Mouse (Mus musculus): ENCODE measurements around the gene Syap1. TPM values are rescaled to one million over a fixed set of nuclear protein-coding genes. Genes with fewer than 3 reads are reported as not detected.

Gene Syap1
- polyA plus RNA-seq, 2 experiments = 6.6 to 13.2 TPM

DNA sequence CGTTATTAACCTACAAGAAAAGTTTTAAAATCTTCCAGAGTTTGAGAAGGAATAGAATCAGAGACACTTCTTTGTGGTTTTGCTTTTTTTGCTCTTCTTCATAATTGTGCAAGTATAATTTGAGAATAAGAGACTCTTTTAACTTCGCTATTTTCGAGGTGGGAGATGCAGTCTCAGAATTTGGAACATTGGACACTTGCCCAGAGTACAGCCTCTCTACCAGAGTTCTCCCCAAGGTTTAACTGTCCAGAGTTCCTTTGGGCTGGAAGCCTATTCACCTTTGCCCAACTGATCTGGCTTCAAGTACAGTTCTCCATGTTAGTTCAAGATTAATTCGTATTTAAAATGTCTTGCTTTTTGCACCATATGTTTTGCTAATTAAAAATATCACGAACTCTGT lies 58.5 kb downstream of the Syap1 start:
- no peaks in the 10 kb centered on the region for H3K9me3 ChIP-seq (ENCODE audit: control insufficient read depth, low read length)
- 26% methylated on average over 5 of the region's 5 CpGs for WGBS (ENCODE audit: insufficient replicate concordance)
- no peak for TF ChIP-seq EP300 (IDR thresholded peaks at IDR 0.05; ENCODE audit: low read depth)
- no peak for TF ChIP-seq CTCF (IDR thresholded peaks at IDR 0.05; ENCODE audit: low read depth)
- H3K4me1 ChIP-seq (replicated peaks; ENCODE audit: control insufficient read depth in 2 of 2, insufficient read depth in 2 of 2, low read length in 1 of 2) = peaks cover 0 to 3% of the 10 kb centered on the region in 2 experiments; a peak in 2 of 4 replicates
- H3K4me2 ChIP-seq (ENCODE audit: low read depth) = peak overlapping the region; percentile 64
- DNase-seq (ENCODE audit: low read depth in 3 of 3, low spot score in 3 of 3) = no peak
- H3K27ac ChIP-seq = peak overlapping the region; percentile 5; the same call in 1 of the 2 replicates
- H3K27me3 ChIP-seq (ENCODE audit: control insufficient read depth, insufficient read depth, low read length) = no peaks in the 10 kb centered on the region
- ATAC-seq (ENCODE audit: insufficient read depth) = no peak
- no peaks in the 10 kb centered on the region for H3K36me3 ChIP-seq (replicated peaks; ENCODE audit: control insufficient read depth, insufficient read depth, low read depth)
- peak overlapping the region; percentile 50 to 61 for H3K4me3 ChIP-seq (ENCODE audit: insufficient read depth in 1 of 2, low read depth in 2 of 2, low read length in 2 of 2)
- peak overlapping the region; percentile 61 for H3K9ac ChIP-seq (replicated peaks)

DNA sequence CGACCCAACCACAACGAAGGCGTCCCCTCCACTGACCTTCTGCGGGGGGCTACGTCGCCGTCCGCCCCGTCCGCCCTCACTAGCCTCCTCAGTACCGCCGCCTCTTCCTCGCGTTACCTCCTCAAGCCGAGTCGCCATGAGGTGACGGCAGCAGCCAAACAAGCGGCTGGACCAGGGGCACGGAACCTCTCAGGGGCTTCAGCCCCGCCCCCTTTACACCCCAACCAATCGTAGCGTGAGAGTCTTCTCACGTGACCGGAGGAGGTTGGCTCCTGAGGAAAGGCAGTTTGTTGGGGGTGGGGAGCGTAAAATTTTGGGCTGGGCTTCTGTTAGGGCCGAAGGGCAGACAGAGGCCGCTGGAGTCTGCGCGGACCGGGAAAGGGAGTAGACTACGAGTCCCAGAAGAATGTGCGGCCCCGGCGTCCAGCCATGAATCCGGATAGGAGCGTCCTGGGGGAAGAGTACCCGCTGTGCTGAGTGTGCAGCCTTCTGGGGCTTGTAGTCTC lies 59.0 kb downstream of the Syap1 start, which contains the start of gene Txlng:
Gene Txlng (minus strand): TSS at position 252 of the 506 bp plus-strand sequence.
- WGBS (ENCODE audit: insufficient replicate concordance) = 9% methylated on average over 37 of the region's 37 CpGs

DNA sequence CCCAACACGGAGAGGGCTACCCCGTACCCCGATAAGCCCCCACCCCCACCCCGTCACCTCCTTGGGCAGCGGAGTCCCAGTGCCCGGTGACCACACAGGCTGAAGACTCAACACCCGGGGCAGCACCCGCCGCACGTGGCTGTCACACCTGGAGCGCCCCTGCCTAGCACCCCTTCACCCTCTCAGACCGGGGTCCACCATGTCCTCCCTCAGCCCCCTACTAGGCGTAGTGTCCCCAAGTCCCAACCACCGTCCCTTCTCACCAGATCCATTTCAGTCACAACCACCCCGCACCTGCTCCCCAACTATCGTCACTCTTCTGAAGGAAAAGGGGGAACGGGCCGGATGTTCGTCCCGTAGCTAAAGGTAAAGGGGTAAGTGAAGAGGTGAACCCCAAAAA lies 59.5 kb downstream of the Syap1 start:
- 13% methylated on average over 17 of the region's 20 CpGs for WGBS (ENCODE audit: insufficient replicate concordance)
- peak overlapping the region; percentile 58 for H3K9ac ChIP-seq (replicated peaks)
- H3K4me3 ChIP-seq (ENCODE audit: insufficient read depth in 1 of 2, low read depth in 2 of 2, low read length in 2 of 2) = peak overlapping the region; percentile 64 to 90
- no peaks in the 10 kb centered on the region for H3K36me3 ChIP-seq (replicated peaks; ENCODE audit: control insufficient read depth, insufficient read depth, low read depth)
- H3K27ac ChIP-seq = peak overlapping the region; percentile 31; the same call in 1 of the 2 replicates
- no peak for DNase-seq (ENCODE audit: low read depth in 3 of 3, low spot score in 3 of 3)
- H3K9me3 ChIP-seq (ENCODE audit: control insufficient read depth, low read length) = no peaks in the 10 kb centered on the region
- peaks cover 0 to 3% of the 10 kb centered on the region in 2 experiments; a peak in 2 of 4 replicates for H3K4me1 ChIP-seq (replicated peaks; ENCODE audit: control insufficient read depth in 2 of 2, insufficient read depth in 2 of 2, low read length in 1 of 2)
- ATAC-seq (ENCODE audit: insufficient read depth) = peak; percentile 12
- no peaks in the 10 kb centered on the region for H3K27me3 ChIP-seq (ENCODE audit: control insufficient read depth, insufficient read depth, low read length)
- peak overlapping the region; percentile 80 for H3K4me2 ChIP-seq (ENCODE audit: low read depth)
- no peak for TF ChIP-seq CTCF (IDR thresholded peaks at IDR 0.05; ENCODE audit: low read depth)
- no peak for TF ChIP-seq EP300 (IDR thresholded peaks at IDR 0.05; ENCODE audit: low read depth)

More for the DNA sequence above, 59.0 kb downstream of the Syap1 start, which contains the start of gene Txlng:
- H3K4me2 ChIP-seq (ENCODE audit: low read depth) = peak within 1 kb of the TSS; percentile 80
- DNase-seq (ENCODE audit: low read depth in 3 of 3, low spot score in 3 of 3) (peak; percentile 94 to 95 (median 94)), ATAC-seq (ENCODE audit: insufficient read depth) (peak; percentile 98)
- peak within 1 kb of the TSS; percentile 64 to 90 for H3K4me3 ChIP-seq (ENCODE audit: insufficient read depth in 1 of 2, low read depth in 2 of 2, low read length in 2 of 2)
- H3K9me3 ChIP-seq (ENCODE audit: control insufficient read depth, low read length) = no peaks in the 10 kb centered on the region
- H3K27me3 ChIP-seq (ENCODE audit: control insufficient read depth, insufficient read depth, low read length) = no peaks in the 10 kb centered on the region
- H3K27ac ChIP-seq = peak within 1 kb of the TSS; percentile 31; the same call in 1 of the 2 replicates
- no peaks in the 10 kb centered on the region for H3K36me3 ChIP-seq (replicated peaks; ENCODE audit: control insufficient read depth, insufficient read depth, low read depth)
- peaks cover 0 to 3% of the 10 kb centered on the region in 2 experiments; a peak in 2 of 4 replicates for H3K4me1 ChIP-seq (replicated peaks; ENCODE audit: control insufficient read depth in 2 of 2, insufficient read depth in 2 of 2, low read length in 1 of 2)
- TF ChIP-seq EP300 (IDR thresholded peaks at IDR 0.05; ENCODE audit: low read depth) (no peak), CTCF (IDR thresholded peaks at IDR 0.05; ENCODE audit: low read depth) (0 out of 2 replicates have a peak, but pooled peaks have one; percentile 18)
- H3K9ac ChIP-seq (replicated peaks) = peak within 1 kb of the TSS; percentile 61

DNA sequence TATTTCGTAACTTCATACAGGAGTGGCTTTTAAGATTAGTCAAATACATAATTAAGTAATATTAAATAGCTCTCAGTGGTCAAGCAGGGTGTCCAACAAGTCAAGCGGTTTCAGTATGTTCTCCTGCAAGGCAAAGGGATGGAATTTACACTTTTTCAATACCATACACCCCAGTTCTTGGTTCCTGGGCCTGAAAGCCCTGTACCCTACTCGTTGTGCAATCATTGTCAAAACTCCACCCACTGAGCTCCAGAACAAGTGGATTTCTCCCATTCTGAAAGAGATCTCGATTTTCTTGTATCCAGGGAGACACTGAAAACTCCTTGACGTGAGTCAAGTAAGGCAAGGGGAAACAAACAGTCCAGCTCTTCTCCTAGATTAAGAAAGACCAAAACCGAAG lies 60.2 kb downstream of the Syap1 start:
- ATAC-seq (ENCODE audit: insufficient read depth) (no peak), DNase-seq (ENCODE audit: low read depth in 3 of 3, low spot score in 3 of 3) (no peak)
- Histone ChIP-seq H3K4me2 (ENCODE audit: low read depth) (peak overlapping the region; percentile 80), H3K9ac (replicated peaks) (peak overlapping the region; percentile 58), H3K4me1 (replicated peaks; ENCODE audit: control insufficient read depth in 2 of 2, insufficient read depth in 2 of 2, low read length in 1 of 2) (peaks cover 0 to 3% of the 10 kb centered on the region in 2 experiments; a peak in 2 of 4 replicates), H3K36me3 (replicated peaks; ENCODE audit: control insufficient read depth, insufficient read depth, low read depth) (no peaks in the 10 kb centered on the region), H3K27me3 (ENCODE audit: control insufficient read depth, insufficient read depth, low read length) (no peaks in the 10 kb centered on the region), H3K27ac (no peak overlapping the region), H3K9me3 (ENCODE audit: control insufficient read depth, low read length) (no peaks in the 10 kb centered on the region), H3K4me3 (ENCODE audit: insufficient read depth in 1 of 2, low read depth in 2 of 2, low read length in 2 of 2) (peak overlapping the region; percentile 64 to 90)
- TF ChIP-seq EP300 (IDR thresholded peaks at IDR 0.05; ENCODE audit: low read depth) = no peak
- no peak for TF ChIP-seq CTCF (IDR thresholded peaks at IDR 0.05; ENCODE audit: low read depth)
- 27% methylated on average over 6 of the region's 6 CpGs for WGBS (ENCODE audit: insufficient replicate concordance)

MicroRNAs encoded within 50 kb of the gene (microRNA counts, 519-probe panel; counts per million panel counts)
- microRNA mmu-miR-3473 = 69.9 counts per million

Small RNA genes within 50 kb of the gene (microRNA-seq; reads per million reads assigned to microRNA genes)
- not detected for gene Mir3473a

Other genes starting within 250 kb of the Syap1 start
- 0.51 and 0.63 TPM in 2 replicates for gene Reps2, start 244.8 kb downstream of the Syap1 start, polyA plus RNA-seq (2012; rRNA removed)
- 0.52 and 0.95 TPM in 2 replicates for gene Reps2, start 244.8 kb downstream of the Syap1 start, polyA plus RNA-seq (2014; fragmentation: Nextera tagmentation; extraction: Ambion mirVana)
- gene Rbbp7, start 128.0 kb downstream of the Syap1 start, polyA plus RNA-seq (2012; rRNA removed) = 69.9 and 111 TPM in 2 replicates
- 192 and 194 TPM in 2 replicates for gene Rbbp7, start 128.0 kb downstream of the Syap1 start, polyA plus RNA-seq (2014; fragmentation: Nextera tagmentation; extraction: Ambion mirVana)
- gene Txlng, start 59.0 kb downstream of the Syap1 start, polyA plus RNA-seq (2012; rRNA removed) = 3.5 and 5.4 TPM in 2 replicates
- 6.2 and 7.1 TPM in 2 replicates for gene Txlng, start 59.0 kb downstream of the Syap1 start, polyA plus RNA-seq (2014; fragmentation: Nextera tagmentation; extraction: Ambion mirVana)
- 9.7 and 11.4 TPM in 2 replicates for gene Ctps2, start 12.8 kb upstream of the Syap1 start, polyA plus RNA-seq (2012; rRNA removed)
- 37.6 and 38.1 TPM in 2 replicates for gene Ctps2, start 12.8 kb upstream of the Syap1 start, polyA plus RNA-seq (2014; fragmentation: Nextera tagmentation; extraction: Ambion mirVana)
- 2.5 and 2.6 TPM in 2 replicates for gene S100g, start 76.2 kb upstream of the Syap1 start, polyA plus RNA-seq (2012; rRNA removed)
- gene S100g, start 76.2 kb upstream of the Syap1 start, polyA plus RNA-seq (2014; fragmentation: Nextera tagmentation; extraction: Ambion mirVana) = 5.5 and 6.8 TPM in 2 replicates

Data from liver, embryonic 14.5 days (tissue).